Mouse (Mus musculus) embryonic fibroblast, embryonic 13.5 days (primary cell): Measurements from ENCODE around the gene Nceh1. TPM values are rescaled to one million over a fixed set of nuclear protein-coding genes. Genes with fewer than 3 reads are reported as not detected.

ENCODE experiments used
- H3K27ac ChIP-seq: 2 replicates; pipeline ENCODE4 v1.5.1; 2012; ENCODE audit warnings: low read length, control low read depth, inconsistent platforms; ENCODE audit not compliant: insufficient read depth
- H3K4me1 ChIP-seq: 2 replicates; pipeline ENCODE4 v1.6.1; 2011; ENCODE audit warnings: low read length; ENCODE audit not compliant: control insufficient read depth, insufficient read depth
- H3K4me3 ChIP-seq: 2 replicates; pipeline ENCODE4 v1.5.1; 2011; ENCODE audit warnings: mild to moderate bottlenecking, control low read depth, low read length; ENCODE audit not compliant: insufficient read depth
- CTCF ChIP-seq: IDR thresholded peaks from 2 replicates; pipeline ENCODE4 v1.5.1; 2011; ENCODE audit warnings: mild to moderate bottlenecking, control low read depth, low read length, moderate library complexity, borderline replicate concordance; ENCODE audit not compliant: insufficient read depth
- POLR2A ChIP-seq: IDR thresholded peaks from 2 replicates; pipeline ENCODE4 v1.6.1; 2011; ENCODE audit warnings: low read depth, mild to moderate bottlenecking, control low read depth, low read length, moderate library complexity
- polyA plus RNA-seq: library from polyadenylated mRNA; stranded (reverse); fragments of >200 nt; gene quantifications from 2 replicates; pipeline ENCODE4 v1.2.4, GENCODE M21; 2011; ENCODE audit warnings: low read depth; ENCODE audit not compliant: missing spikeins, insufficient read length

The Nceh1 gene
- polyA plus RNA-seq, 1 experiment = 5.3 TPM

DNA sequence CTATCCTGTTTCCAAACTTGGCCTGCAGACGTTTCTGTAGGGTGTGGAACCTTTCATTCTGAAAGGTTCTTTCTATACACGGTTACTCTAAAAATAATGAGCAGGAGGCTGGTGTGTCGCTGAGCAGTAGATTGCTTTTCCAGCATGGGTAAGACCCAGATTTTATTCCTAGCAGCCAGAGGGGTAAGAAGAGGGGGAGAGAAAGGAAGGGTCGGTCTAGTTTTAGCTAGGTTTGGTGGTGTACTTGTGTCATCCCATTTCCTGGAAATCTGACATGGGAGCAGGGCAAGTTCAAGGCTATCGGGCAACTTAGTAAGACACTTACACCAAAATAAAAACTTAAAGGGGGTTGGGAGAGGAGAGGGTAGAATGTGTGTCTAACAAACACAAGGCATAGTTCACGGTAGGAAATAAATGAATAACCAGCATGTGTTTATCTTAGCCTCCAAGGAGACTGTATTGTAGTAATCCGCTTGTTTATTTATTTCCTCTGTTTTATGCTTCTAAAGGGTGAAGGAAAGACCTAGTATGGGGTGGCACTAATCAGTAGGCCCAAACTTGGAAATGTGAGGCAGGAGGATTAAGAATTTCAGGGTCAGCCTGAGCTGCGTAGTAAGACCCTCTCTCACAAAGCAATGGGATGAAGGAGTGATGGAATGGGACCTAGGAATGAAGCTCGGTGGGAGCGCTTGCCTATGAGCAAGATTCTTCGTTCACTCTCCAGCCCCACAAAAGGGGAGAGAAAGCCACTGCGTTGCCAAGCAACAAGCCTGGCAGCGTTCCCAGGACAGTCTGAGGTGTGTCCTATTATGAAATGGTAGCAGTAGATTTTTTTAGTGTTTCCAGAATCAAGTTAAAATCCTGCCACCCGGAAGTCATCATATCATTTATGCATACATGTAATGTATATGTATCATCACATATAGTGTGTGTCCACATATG is 6.8 kb downstream of the Nceh1 start:
- no peak for TF ChIP-seq POLR2A
- TF ChIP-seq CTCF = no peak
- no peaks in the 10 kb centered on the region; the same call in 1 of the 2 replicates for H3K4me1 ChIP-seq
- H3K27ac ChIP-seq = no peak overlapping the region
- no peak overlapping the region for H3K4me3 ChIP-seq

DNA sequence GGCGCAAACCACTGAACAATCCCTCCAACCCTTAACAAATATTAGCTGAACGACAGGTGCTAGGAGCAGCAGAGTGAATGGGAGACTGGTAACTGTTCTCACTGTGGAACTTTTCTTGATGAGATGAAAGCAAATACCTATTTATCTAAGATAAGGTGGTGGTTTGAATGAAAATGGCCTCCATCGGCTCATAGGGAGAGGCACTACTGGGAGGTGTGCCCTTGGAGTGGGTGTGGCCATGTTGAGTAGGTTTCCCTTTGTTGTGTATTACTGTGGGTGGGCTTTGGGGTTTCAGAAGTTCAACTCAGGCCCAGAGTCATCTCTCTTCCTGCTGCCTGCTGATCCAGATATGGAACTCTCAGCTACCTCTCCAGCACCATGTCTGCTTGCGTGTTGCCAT is 8.1 kb downstream of the Nceh1 start:
- H3K4me3 ChIP-seq = no peak overlapping the region
- TF ChIP-seq POLR2A (no peak), CTCF (no peak)
- no peak overlapping the region for H3K27ac ChIP-seq
- no peaks in the 10 kb centered on the region; the same call in 1 of the 2 replicates for H3K4me1 ChIP-seq

DNA sequence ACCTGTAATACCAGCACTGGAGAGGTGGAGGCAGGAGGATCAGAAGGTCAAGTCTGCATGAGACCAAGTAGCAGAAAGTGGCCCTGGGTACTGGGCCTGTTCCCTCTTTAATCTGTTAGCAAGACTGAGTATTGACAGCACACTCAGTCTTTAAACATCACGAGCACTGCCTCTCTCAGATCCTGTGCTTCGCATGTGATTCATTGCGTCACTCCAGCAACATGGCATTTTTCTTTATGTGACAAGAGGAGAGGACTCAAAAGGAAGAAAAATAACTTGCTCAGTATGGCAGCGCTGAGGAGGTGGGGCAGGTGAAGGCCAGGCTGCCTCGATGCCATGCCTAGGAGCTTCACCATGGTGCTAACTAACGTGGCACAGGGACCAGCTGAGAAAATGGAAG is 9.1 kb downstream of the Nceh1 start:
- H3K4me1 ChIP-seq = no peaks in the 10 kb centered on the region; the same call in 1 of the 2 replicates
- no peak overlapping the region for H3K27ac ChIP-seq
- TF ChIP-seq POLR2A (no peak), CTCF (no peak)
- H3K4me3 ChIP-seq = no peak overlapping the region

DNA sequence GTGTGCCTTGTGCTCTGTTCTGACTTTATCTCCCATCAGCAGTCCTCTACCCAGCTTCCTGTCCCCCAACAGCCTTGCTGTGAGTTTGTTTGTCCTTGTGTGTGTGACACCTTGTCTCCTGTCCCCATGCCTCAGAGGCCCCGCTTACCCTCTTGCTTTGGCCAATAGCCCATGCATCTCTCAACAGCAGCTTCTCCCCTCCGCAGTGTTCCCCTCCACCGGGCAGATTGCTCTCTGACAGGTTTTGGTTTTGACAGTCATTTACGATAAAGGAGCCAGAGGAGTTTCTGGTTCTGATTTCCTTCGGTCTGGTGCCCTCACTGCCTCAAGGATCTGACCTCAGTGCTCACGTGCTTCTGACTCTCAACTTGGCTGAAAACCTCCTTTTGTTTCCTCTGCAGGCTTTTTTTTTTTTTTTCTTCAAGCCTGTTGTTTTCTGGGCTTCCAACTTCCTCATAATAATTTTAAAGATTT is 11.1 kb downstream of the Nceh1 start:
- Histone ChIP-seq H3K4me3 (no peak overlapping the region), H3K27ac (no peak overlapping the region), H3K4me1 (no peaks in the 10 kb centered on the region; the same call in 1 of the 2 replicates)
- TF ChIP-seq POLR2A = no peak
- no peak for TF ChIP-seq CTCF

DNA sequence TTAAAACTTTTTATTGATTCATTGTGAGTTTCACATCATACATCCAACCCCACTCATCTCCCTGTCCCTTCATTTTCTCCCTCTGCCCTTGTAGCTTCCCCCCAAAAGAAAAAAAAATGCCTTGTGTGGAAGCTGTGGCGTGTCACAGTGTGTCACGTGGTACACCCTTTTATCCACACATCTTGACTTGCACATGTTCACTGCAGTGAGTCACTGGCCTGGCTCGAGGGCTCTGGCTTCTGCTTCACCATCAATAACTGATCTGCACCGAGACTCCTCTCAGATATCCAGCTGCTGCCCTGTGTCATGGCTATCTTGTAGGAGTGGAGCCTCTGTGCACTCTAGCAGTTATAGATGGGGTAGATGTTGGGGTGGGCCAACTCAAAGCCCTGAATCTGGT is 12.4 kb downstream of the Nceh1 start:
- no peak overlapping the region for H3K4me3 ChIP-seq
- TF ChIP-seq CTCF = no peak
- no peak for TF ChIP-seq POLR2A
- no peaks in the 10 kb centered on the region; the same call in 1 of the 2 replicates for H3K4me1 ChIP-seq
- H3K27ac ChIP-seq = no peak overlapping the region

DNA sequence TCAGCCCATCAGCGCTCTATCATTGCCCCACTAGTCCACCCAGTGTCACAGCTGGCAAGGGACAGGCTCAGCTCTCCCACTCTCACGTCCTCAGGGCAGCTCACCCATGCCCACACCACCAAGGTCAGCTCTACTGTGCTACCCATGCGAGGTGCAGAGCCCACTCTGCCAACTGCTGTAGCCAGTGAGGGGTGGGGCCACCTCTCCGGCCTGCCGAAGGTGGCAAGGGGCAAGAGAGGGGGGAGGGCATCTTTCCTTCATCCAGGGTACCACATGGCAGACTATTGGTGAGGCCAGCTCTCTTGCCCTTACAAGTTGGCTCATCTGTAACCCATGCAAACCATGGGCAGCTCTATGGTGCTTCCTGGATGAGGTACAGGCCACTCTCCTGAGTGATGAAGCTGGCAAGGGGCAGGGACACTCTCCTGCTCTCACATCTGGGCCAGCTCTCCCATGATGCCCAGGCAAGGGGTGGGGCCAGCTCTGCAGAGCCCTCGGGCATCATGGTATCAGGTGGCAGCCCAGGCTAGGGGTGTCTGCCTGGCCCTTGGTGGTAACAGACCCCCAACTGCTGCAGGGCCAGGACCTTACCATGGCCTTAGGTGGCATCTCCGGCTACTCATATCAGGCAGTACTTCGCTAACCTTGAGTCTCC is 12.9 kb downstream of the Nceh1 start:
- H3K27ac ChIP-seq = no peak overlapping the region
- H3K4me1 ChIP-seq = no peaks in the 10 kb centered on the region; the same call in 1 of the 2 replicates

DNA sequence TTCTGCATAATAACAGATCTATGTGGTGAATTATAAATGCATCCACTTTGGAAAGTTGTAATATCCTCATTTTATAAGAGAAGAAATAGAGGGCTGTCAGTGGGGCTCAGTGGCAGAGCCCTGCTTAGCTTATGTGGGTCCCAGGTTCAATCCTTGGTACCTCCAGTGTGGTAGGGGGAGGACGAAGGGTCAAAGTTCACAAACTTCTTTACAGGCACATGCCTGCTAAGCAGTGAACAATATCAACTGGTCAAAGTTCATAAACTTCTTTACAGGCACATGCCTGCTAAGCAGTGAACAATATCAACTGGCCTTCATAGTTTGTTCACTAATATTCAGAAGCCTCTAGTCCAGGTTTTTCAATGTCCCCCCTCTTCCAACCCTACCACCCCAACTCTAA is 13.8 kb downstream of the Nceh1 start:
- H3K27ac ChIP-seq = no peak overlapping the region
- no peak overlapping the region for H3K4me3 ChIP-seq
- H3K4me1 ChIP-seq = no peaks in the 10 kb centered on the region; the same call in 1 of the 2 replicates
- no peak for TF ChIP-seq POLR2A
- no peak for TF ChIP-seq CTCF

More for the DNA sequence above, 12.9 kb downstream of the Nceh1 start:
- no peak for TF ChIP-seq CTCF
- no peak for TF ChIP-seq POLR2A
- H3K4me3 ChIP-seq = no peak overlapping the region

DNA sequence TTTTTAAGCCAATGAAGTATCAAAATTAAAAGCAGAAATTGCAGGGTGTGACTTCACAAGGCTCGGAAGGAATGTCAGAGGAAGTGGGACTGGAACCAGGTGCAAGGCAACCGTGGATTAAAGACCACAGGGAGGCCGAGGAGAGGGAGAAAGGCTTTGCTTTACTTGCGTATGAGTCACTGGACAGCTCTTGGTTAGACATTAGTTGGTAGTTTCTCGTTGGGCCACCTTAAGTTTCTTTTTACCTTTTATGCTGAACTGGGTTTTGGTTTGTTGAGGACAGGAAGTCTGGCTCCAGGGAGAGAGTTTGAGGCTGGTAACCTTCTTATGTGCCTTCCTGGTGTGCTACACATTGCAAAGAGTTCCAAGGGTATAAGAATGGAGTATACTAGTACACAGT is 15.1 kb downstream of the Nceh1 start:
- TF ChIP-seq CTCF (no peak), POLR2A (no peak)
- Histone ChIP-seq H3K4me3 (no peak overlapping the region), H3K27ac (no peak overlapping the region), H3K4me1 (no peaks in the 10 kb centered on the region; the same call in 1 of the 2 replicates)

DNA sequence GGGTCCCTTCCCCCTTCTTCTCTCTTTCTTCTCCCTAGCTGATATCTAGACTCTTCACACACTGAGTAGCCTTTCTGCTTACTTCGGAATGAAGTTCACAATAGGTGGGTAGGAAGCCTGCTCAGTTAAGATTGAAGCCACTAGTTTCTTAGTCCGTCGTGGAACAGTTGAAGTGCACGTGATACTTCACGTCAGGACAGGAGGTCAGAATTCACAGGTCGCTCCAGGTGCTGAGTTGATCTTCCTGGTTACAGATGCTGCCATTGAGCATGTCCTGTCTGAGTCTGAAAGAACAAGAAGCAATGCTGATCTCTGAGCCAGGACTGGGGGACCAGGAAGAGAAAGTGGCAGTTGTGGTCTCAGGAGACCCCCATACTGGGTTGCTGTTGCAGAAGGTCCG is 16.4 kb downstream of the Nceh1 start:
- TF ChIP-seq CTCF (no peak), POLR2A (no peak)

More for the DNA sequence above, 16.4 kb downstream of the Nceh1 start:
- H3K27ac ChIP-seq = no peak overlapping the region
- H3K4me1 ChIP-seq = no peaks in the 10 kb centered on the region; the same call in 1 of the 2 replicates
- H3K4me3 ChIP-seq = no peak overlapping the region
